Mouse (Mus musculus) G1E (cell line): ENCODE measurements at regions not wholly inside any gene's neighbourhood (a gene's known extent, or its start where the extent isn't known, plus 50 kb on each side); places are given as distances from the start of the nearest gene placed in this dataset.

Source experiments
- ATAC-seq: 2 replicates; pipeline ENCODE4 v1.8.0; 2016; ENCODE audit warnings: mild to moderate bottlenecking; ENCODE audit not compliant: insufficient number of reproducible peaks, poor library complexity, low FRiP score, severe bottlenecking; ENCODE audit errors: extremely low read depth
- DNase-seq: peaks from one replicate; pipeline ENCODE4 v3.0.0; 2012; ENCODE audit warnings: low spot score
- H3K27me3 ChIP-seq: 2 replicates; pipeline ENCODE4 v1.6.1; 2012; ENCODE audit warnings: mild to moderate bottlenecking, low read length, inconsistent platforms; ENCODE audit not compliant: insufficient read depth
- H3K36me3 ChIP-seq: replicated peaks from 2 replicates; pipeline ENCODE3; 2012; ENCODE audit warnings: mild to moderate bottlenecking, inconsistent platforms
- H3K4me1 ChIP-seq: 2 replicates; pipeline ENCODE4 v1.6.1; 2012; ENCODE audit warnings: low read depth, low read length, inconsistent platforms, mixed read lengths; ENCODE audit not compliant: insufficient read depth
- H3K4me3 ChIP-seq: 2 replicates; pipeline ENCODE4 v1.5.1; 2012; ENCODE audit warnings: low read depth, mild to moderate bottlenecking, inconsistent platforms, low read length, moderate library complexity, mixed read lengths
- H3K9me3 ChIP-seq: replicated peaks from 2 replicates; pipeline ENCODE4 v1.6.1; 2012; ENCODE audit warnings: inconsistent platforms
- CTCF ChIP-seq: IDR thresholded peaks from 2 replicates; pipeline ENCODE4 v1.5.1; 2012; ENCODE audit warnings: low read depth, low read length, inconsistent platforms, mixed read lengths
- GATA1 ChIP-seq: IDR thresholded peaks from 2 replicates; pipeline ENCODE4 v1.6.1; 2012; ENCODE audit warnings: borderline replicate concordance, low read length, inconsistent platforms, mixed read lengths
- GATA2 ChIP-seq: IDR thresholded peaks from 2 replicates; pipeline ENCODE4 v1.6.1; 2012; ENCODE audit warnings: low read depth, low read length, inconsistent platforms, borderline replicate concordance
- POLR2AphosphoS5 ChIP-seq: IDR thresholded peaks from 2 replicates; pipeline ENCODE4 v1.6.1; 2012; ENCODE audit warnings: low read depth, low read length, inconsistent platforms; ENCODE audit not compliant: insufficient replicate concordance
- TAL1 ChIP-seq: conservative IDR thresholded peaks from 2 replicates; pipeline ENCODE4 v1.6.1; 2012; ENCODE audit warnings: low read depth, low read length, inconsistent platforms, mixed read lengths

GRCm38 (mm10) chr1:66099562-66100444 is 75.3 kb upstream of the Map2 start:
- H3K36me3 ChIP-seq: no peaks in the 10 kb centered on the region
- no peaks in the 10 kb centered on the region for H3K9me3 ChIP-seq
- no peak overlapping the region for H3K4me3 ChIP-seq
- H3K27me3 ChIP-seq: no peaks in the 10 kb centered on the region
- TF ChIP-seq POLR2AphosphoS5 (no peak), GATA2 (no peak), GATA1 (no peak), TAL1 (no peak), CTCF (no peak)
- H3K4me1 ChIP-seq: no peaks in the 10 kb centered on the region
- no peak for DNase-seq
- no peak for ATAC-seq

GRCm38 (mm10) chr1:66101419-66101818 is 73.7 kb upstream of the Map2 start:
- Histone ChIP-seq H3K9me3 (no peaks in the 10 kb centered on the region), H3K27me3 (no peaks in the 10 kb centered on the region), H3K4me1 (no peaks in the 10 kb centered on the region), H3K4me3 (no peak overlapping the region), H3K36me3 (no peaks in the 10 kb centered on the region)
- ATAC-seq (no peak), DNase-seq (no peak)
- TF ChIP-seq GATA1 (no peak), TAL1 (no peak), POLR2AphosphoS5 (no peak), CTCF (no peak), GATA2 (no peak)

GRCm38 (mm10) chr1:66104493-66104892 is 70.6 kb upstream of the Map2 start:
- no peak for TF ChIP-seq POLR2AphosphoS5
- no peak for TF ChIP-seq TAL1
- TF ChIP-seq GATA1: no peak
- no peak for TF ChIP-seq CTCF
- no peak for TF ChIP-seq GATA2
- Histone ChIP-seq H3K36me3 (no peaks in the 10 kb centered on the region), H3K9me3 (no peaks in the 10 kb centered on the region), H3K27me3 (no peaks in the 10 kb centered on the region), H3K4me3 (no peak overlapping the region), H3K4me1 (no peaks in the 10 kb centered on the region)
- DNase-seq (no peak), ATAC-seq (no peak)

- ATAC-seq (0 out of 2 replicates have a peak, but pooled peaks have one; percentile 15), DNase-seq (no peak)
- TF ChIP-seq GATA2 (no peak), CTCF (no peak), GATA1 (no peak), TAL1 (no peak), POLR2AphosphoS5 (no peak)
- H3K36me3 ChIP-seq: no peaks in the 10 kb centered on the region
- no peaks in the 10 kb centered on the region for H3K9me3 ChIP-seq
- no peaks in the 10 kb centered on the region for H3K4me1 ChIP-seq
- no peaks in the 10 kb centered on the region for H3K27me3 ChIP-seq
- no peak overlapping the region for H3K4me3 ChIP-seq
Observed at GRCm38 (mm10) chr1:66105206-66105605, 69.9 kb upstream of the Map2 start.

- Histone ChIP-seq H3K27me3 (no peaks in the 10 kb centered on the region), H3K4me3 (no peak overlapping the region), H3K9me3 (no peaks in the 10 kb centered on the region), H3K4me1 (no peaks in the 10 kb centered on the region), H3K36me3 (no peaks in the 10 kb centered on the region)
- no peak for ATAC-seq
- no peak for DNase-seq
- TF ChIP-seq POLR2AphosphoS5 (no peak), TAL1 (no peak), GATA1 (no peak), GATA2 (no peak), CTCF (no peak)
Observed at GRCm38 (mm10) chr1:66108051-66108450, 67.0 kb upstream of the Map2 start.

GRCm38 (mm10) chr1:66113916-66114315 is 61.2 kb upstream of the Map2 start:
- TF ChIP-seq POLR2AphosphoS5 (no peak), GATA2 (no peak), GATA1 (no peak), TAL1 (no peak), CTCF (no peak)
- DNase-seq: no peak
- H3K4me3 ChIP-seq: no peak overlapping the region
- no peak for ATAC-seq
- no peaks in the 10 kb centered on the region for H3K4me1 ChIP-seq
- H3K27me3 ChIP-seq: no peaks in the 10 kb centered on the region
- H3K36me3 ChIP-seq: no peaks in the 10 kb centered on the region
- H3K9me3 ChIP-seq: no peaks in the 10 kb centered on the region
